Mouse (Mus musculus) adrenal gland, postnatal 4 days (tissue): Measurements from ENCODE around the gene Ldlrad2. TPM values are rescaled to one million over a fixed set of nuclear protein-coding genes. Genes with fewer than 3 reads are reported as not detected.
"Not testable (repeated sequence)": the region's sequence is repeated elsewhere in the genome, so short reads cannot be mapped to it uniquely, and the experiment has no call there.

Experiments used
- DNase-seq, 2 experiments: peaks; one replicate each; pipeline ENCODE4 v3.0.0; 2021 to 2022; ENCODE audit warnings: low spot score in 2 of 2, mixed read lengths in 2 of 2
- long read RNA-seq, 2 experiments: library from polyadenylated mRNA; stranded (forward); transcript quantifications; one replicate each; pipeline ENCODE4 v2.0.0; 2021
- total RNA-seq, 2 experiments: library from RNA; stranded (reverse); gene quantifications; 2 replicates each; pipeline ENCODE4 v1.2.3; 2021

Ldlrad2 gene
- not detected for total RNA-seq
- long read RNA-seq, experiment 1: 0 reads
- long read RNA-seq, experiment 2, partial matches to known transcripts: 0 of 3 reads
- long read RNA-seq, experiment 2, other reads (novel, unspliced or antisense): 3 of 3 reads

GRCm38 (mm10) chr4:137574469-137574868, at the start of gene Ldlrad2:
TSS of gene Ldlrad2 (minus strand) at chr4:137574569.
- no peak for DNase-seq

DNA sequence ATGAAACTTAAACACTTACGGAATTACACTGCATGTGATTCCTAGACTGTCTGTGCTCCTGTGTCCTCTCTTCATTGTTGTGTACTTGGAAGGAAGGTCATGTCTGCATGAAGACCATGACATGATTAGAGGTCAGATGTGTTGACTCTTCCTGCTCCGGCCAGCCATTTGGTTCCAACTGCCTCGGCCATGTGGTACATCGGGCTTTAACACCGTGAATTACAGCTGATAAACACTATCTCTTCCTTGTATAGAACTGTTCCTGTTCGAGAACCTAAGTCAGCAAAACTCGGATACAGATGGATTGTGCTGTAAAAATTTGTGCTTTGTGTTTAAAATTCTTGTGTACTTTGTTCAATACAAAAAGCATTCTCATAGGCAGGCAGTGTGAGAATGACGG, 48.5 kb upstream of the Ldlrad2 start:
- no peak for DNase-seq

- DNase-seq: no peak
Measured at GRCm38 (mm10) chr4:137610256-137610655, 35.9 kb upstream of the Ldlrad2 start.

GRCm38 (mm10) chr4:137609702-137610101, 35.3 kb upstream of the Ldlrad2 start:
- DNase-seq: no peak

DNA sequence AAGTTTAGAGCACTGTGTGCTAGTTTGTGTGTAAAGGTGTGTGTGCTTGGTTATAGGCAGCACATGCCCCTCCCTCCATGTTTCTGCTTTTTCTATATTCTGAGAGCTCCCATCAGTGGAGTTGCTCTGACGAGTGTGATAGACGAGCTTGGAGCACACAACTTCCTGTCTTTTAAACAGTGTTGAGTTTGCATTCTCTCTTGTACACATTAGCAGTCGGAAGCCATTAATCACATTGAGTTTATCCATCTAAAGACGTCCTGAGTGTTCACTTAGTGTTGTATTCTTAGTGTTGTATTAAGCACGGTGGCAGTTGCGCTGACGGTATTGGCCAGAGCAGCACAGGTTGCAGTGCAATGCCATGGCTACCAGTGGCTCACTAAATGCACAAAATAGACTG, 34.9 kb upstream of the Ldlrad2 start:
- DNase-seq: no peak

DNA sequence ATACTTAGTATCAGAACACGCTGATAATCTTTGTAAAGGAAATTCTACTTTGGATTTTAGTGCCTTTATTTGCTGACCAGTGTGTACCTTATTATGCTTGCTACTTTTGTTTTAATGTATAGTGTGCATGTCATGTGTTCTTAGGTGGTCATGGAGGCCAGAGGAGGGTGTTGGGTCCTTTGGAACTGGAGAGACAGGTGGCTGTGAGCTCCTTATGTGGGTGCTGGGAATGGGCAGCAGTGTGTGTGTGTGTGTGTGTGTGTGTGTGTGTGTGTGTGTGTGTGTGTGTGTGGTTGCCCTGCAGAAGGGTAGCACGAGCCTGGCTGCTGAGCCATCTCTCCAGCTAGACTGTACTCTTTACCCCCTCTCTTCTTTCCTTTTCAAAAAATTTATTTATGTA, 32.7 kb upstream of the Ldlrad2 start:
- no peak for DNase-seq

DNA sequence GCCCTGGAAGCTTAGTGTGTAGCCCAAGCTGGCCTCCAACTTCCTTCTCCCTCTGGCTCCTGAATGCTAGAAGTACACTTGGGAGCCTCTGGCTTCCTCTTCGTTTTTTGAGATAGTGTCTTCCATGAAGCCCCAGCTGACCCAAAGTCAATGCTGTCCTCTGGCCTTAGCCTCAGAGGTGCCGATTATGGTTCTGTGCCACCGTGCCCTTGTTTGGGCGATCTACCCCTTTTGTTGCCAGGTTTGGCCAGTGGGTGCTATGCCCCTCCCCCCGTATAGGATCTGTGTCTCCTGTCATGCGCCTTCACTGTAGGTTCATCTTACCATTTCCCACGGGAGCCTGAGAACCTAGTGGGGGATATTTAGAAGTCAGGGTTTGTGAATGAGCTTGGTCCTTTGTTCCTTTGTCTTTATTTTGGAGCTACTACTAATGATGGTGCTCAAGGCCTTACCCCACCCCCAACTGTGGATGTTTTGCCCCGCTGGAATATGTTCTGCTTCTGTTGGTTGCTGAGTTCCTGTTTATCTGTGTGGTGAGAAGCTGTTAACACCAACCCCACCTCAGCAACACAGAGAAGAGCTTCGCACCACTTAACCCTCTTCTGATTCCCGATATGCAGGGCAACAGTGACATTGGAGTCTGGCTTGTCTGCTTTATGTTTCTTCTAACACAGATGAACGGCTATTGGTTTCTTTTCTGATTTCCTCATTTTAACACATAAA, 29.2 kb upstream of the Ldlrad2 start:
- DNase-seq: no peak

GRCm38 (mm10) chr4:137598577-137598976, 24.2 kb upstream of the Ldlrad2 start:
- DNase-seq: no peak

- no peak for DNase-seq
Measured at GRCm38 (mm10) chr4:137597098-137597630, 22.8 kb upstream of the Ldlrad2 start.

DNA sequence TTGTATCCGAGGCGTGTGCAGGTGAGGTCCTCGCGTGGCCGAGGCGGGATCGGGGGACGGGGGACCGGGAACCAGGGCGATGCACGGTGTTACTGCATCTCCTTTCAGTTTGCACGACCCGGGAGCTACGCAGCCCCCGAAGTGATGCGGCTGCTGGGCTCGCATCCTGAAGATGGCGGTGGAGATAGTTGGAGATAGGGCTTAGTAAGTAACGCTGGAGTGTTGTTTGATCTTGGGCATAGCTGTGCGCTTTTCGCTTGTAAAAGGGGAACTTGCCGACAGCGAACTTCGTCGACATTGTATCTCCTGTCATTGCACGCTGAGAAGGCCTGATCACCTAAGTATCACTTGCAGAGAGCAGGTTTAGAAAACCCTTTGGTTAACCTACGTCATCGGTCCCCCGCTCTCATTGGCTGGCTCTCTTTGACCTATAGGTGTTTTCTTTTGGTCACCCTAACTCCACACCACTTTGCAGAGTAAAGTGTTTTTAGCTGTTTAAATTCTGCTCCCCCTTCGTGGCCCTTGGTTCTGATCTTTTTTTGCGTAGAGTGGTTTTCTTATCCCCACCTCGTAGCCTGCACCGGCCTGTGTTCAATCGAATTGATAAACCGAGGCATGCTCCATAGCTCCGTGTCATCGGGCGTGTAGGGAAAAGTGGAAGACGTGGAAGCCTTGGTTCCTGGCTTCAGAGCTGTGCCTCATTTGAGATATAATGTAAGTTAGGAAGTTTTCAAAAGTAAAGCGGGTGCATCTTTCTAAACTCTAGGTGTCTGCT, 20.3 kb upstream of the Ldlrad2 start:
- peak in 1 of 2 experiments; percentile 12 for DNase-seq

DNA sequence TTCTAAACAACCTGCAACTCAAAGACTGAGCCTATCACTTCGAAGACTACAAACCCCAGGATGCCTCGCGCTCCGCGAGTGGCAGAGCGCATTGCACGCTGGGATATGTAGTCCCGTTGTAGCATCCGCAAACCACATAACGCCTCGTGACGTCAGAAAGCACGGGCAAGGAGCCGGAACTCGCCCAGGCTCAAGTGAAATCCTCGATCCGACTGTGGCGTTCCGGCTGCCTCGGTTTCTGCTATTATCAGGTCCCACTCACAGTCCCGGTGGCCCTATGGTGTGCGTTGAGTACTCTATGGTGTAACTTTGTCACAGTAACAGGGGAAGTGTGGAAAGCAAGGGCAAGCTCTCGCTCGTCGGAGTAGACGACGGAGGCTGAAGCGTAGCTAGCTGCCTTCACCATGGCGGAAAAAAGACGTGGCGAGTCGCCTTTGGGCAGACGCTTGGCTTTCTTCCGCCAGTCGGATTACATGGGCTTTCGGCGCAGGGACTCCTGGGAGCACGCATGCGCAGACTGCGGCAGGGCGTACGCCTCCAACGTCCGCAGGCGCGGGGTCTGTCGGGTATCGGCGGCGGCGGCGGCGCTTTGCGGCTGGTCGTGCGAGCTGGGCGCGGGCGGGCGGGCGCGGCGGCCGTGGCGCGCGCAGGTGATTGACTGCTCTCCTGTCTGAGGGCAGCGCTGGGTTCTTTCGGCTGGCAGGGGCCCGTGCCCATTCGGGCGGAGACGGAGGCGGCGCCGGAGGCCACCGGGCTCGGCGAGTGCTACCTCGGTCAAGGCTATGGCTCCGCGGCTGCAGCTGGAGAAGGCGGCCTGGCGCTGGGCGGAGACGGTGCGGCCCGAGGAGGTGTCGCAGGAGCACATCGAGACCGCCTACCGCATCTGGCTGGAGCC, 19.5 kb upstream of the Ldlrad2 start, which contains the start of gene Usp48:
Usp48 (plus strand) TSS at position 155 of the 895 bp plus-strand sequence.
- DNase-seq: peak; percentile 97

DNA sequence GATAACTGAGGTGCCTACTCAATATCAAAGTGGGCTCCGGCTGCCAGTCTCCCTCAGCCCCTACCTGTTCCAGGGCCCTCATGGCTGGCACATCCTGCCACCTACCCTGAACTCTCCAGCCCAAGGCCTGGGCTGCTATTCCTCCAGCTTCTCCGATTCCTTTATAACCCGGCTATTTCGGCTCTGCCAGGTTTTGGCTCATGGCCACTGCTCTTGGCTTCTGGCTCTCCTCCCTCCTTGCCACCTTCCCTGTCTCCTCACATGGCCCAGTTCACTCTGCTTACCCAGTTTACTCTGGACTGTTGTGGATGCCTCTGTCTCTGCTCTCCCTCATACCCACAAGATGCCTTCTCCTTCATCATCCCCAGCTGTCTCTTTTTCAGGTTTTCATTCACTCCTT, 16.6 kb upstream of the Ldlrad2 start:
- DNase-seq: no peak

GRCm38 (mm10) chr4:137589586-137589985, 15.2 kb upstream of the Ldlrad2 start:
- no peak for DNase-seq

- DNase-seq: not testable (repeated sequence)
Measured at GRCm38 (mm10) chr4:137589095-137589494, 14.7 kb upstream of the Ldlrad2 start.

GRCm38 (mm10) chr4:137581815-137582214, 7.4 kb upstream of the Ldlrad2 start:
- DNase-seq: peak in 1 of 2 experiments; percentile 39

DNA sequence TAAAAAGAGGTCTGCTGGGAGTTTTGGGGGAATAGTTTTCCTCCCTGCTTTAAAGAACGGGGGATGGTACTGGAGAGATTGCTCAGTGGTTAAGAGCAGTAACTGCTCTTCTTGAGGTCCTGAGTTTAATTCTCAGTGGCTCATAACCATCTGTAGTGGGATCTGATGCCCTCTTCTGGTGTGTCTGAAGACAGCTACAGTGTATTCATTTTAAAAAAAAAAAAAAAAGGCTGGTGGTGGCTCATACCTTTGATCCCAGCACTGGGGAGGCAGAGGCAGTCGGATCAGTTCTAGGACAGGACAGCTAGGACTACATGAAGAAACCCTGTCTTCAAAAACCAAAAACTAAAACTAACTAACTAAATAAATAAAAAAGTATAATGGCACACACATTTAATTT, 5.9 kb upstream of the Ldlrad2 start:
- DNase-seq: no peak

DNA sequence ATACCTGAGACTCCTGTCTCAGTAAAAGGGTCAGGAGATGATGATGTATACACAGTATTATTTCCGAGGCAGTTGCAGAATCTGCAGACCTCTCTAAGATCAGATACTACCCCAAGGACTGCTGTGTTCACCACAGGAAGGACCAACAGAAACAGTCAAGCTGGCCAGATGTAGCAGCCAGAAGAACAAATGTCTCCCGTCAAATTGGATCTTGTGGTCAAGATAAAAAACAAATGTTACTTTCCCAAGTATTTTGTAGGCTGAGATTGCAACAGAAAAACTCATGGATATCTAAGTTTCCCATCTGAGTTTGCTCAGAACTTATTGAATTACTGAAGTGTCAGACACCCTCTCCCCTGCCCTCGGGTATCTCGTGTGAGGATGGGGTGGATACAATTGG, 5.4 kb upstream of the Ldlrad2 start:
- DNase-seq: no peak

GRCm38 (mm10) chr4:137578181-137578845, 3.9 kb upstream of the Ldlrad2 start:
- peak; percentile 29 to 30 for DNase-seq

- no peak for DNase-seq
Measured at GRCm38 (mm10) chr4:137577486-137577885, 3.1 kb upstream of the Ldlrad2 start.

- no peak for DNase-seq
Measured at GRCm38 (mm10) chr4:137569873-137570272, 4.5 kb downstream of the Ldlrad2 start.
